Mouse (Mus musculus): ENCODE results near the gene Pak1ip1.
"Not testable (repeated sequence)": the region's sequence is repeated elsewhere in the genome, so short reads cannot be mapped to it uniquely, and the experiment has no call there.

GRCm38 (mm10) chr13:40998537-40998936 is 2.3 kb upstream of the Pak1ip1 start:
- TF ChIP-seq CTCF (IDR thresholded peaks at IDR 0.05; ENCODE audit: borderline replicate concordance, control insufficient read depth, extremely low read depth, insufficient read depth, low read length, poor library complexity); POLR2A (IDR thresholded peaks at IDR 0.05; ENCODE audit: control insufficient read depth, extremely low read depth, insufficient read depth, low read length, poor library complexity): not testable (repeated sequence)
